Comparison of ENCODE assay signal across 21 mouse cellular contexts in genomic region chr6:5147488-5148142, GRCm38 (mm10). TPM values are rescaled to one million over a fixed set of nuclear protein-coding genes. Genes with fewer than 3 reads are reported as not detected.
DNase-seq lines count a peak whose midpoint lies in the region; ATAC-seq lines count a peak whose summit lies in the region.
"Had no signal": no experiment of that assay in that cellular context is flagged by ENCODE, and none has a peak within 500 bp of the region (broad histone marks: within the 10 kb centered on the region; RNA-seq: fewer than 3 reads in every experiment).

No protein-coding gene starts in this region.

- H3K36me3 ChIP-seq in forebrain, embryonic 15.5 days, result 0 out of 2 replicates have a peak, but pooled peaks cover 8% of the 10 kb centered on the region
- H3K36me3 ChIP-seq in forebrain, embryonic 11.5 days (ENCODE audit: control insufficient read depth, insufficient read depth, low read length), result no peaks in the 10 kb centered on the region
- peaks cover 2% of the 10 kb centered on the region; the same call in 1 of the 2 replicates for H3K36me3 ChIP-seq in midbrain, embryonic 16.5 days (ENCODE audit: control insufficient read depth, insufficient read depth, low read length)
- no peaks in the 10 kb centered on the region for H3K36me3 ChIP-seq in midbrain, embryonic 10.5 days
- H3K36me3 ChIP-seq in liver, embryonic 12.5 days, result 0 out of 2 replicates have a peak, but pooled peaks cover 5% of the 10 kb centered on the region
- H3K36me3 ChIP-seq: embryonic facial prominence, embryonic 15.5 days; intestine, embryonic 15.5 days; kidney, embryonic 15.5 days had no signal

- no peak overlapping the region for H3K4me3 ChIP-seq in forebrain, embryonic 15.5 days
- H3K4me3 ChIP-seq in forebrain, embryonic 11.5 days (ENCODE audit: low read depth, low read length), result no peak overlapping the region
- no peak overlapping the region for H3K4me3 ChIP-seq in midbrain, embryonic 16.5 days (ENCODE audit: low read depth, low read length)
- no peak overlapping the region for H3K4me3 ChIP-seq in midbrain, embryonic 10.5 days
- H3K4me3 ChIP-seq in liver, embryonic 12.5 days, result peak overlapping the region; percentile 28
- H3K4me3 ChIP-seq: embryonic facial prominence, embryonic 15.5 days; hindbrain, embryonic 10.5 days; intestine, embryonic 15.5 days; kidney, embryonic 15.5 days had no signal

- H3K27me3 ChIP-seq in forebrain, embryonic 15.5 days, result no peaks in the 10 kb centered on the region
- no peaks in the 10 kb centered on the region for H3K27me3 ChIP-seq in forebrain, embryonic 11.5 days (ENCODE audit: control insufficient read depth, insufficient read depth, low read length)
- no peaks in the 10 kb centered on the region for H3K27me3 ChIP-seq in midbrain, embryonic 16.5 days (ENCODE audit: control insufficient read depth, insufficient read depth, low read depth, low read length)
- H3K27me3 ChIP-seq in midbrain, embryonic 10.5 days (ENCODE audit: low read depth, poor library complexity, severe bottlenecking), result no peaks in the 10 kb centered on the region
- H3K27me3 ChIP-seq in liver, embryonic 12.5 days (replicated peaks), result no peaks in the 10 kb centered on the region
- H3K27me3 ChIP-seq: embryonic facial prominence, embryonic 15.5 days; intestine, embryonic 15.5 days; kidney, embryonic 15.5 days had no signal

- no peak overlapping the region for H3K4me2 ChIP-seq in forebrain, embryonic 15.5 days (replicated peaks)
- no peak overlapping the region for H3K4me2 ChIP-seq in forebrain, embryonic 11.5 days (ENCODE audit: low read depth, low read length, severe bottlenecking)
- no peak overlapping the region for H3K4me2 ChIP-seq in midbrain, embryonic 16.5 days (ENCODE audit: low read length)
- peak overlapping the region; percentile 58 for H3K4me2 ChIP-seq in liver, embryonic 12.5 days
- H3K4me2 ChIP-seq: embryonic facial prominence, embryonic 15.5 days; intestine, embryonic 15.5 days; kidney, embryonic 15.5 days had no signal

- no peak overlapping the region for H3K27ac ChIP-seq in forebrain, embryonic 15.5 days (replicated peaks)
- no peak overlapping the region for H3K27ac ChIP-seq in forebrain, embryonic 11.5 days (ENCODE audit: low read depth, low read length)
- H3K27ac ChIP-seq in midbrain, embryonic 16.5 days (ENCODE audit: low read length), result peak overlapping the region; percentile 19; the same call in 1 of the 2 replicates
- H3K27ac ChIP-seq in midbrain, embryonic 10.5 days (replicated peaks), result no peak overlapping the region
- peak overlapping the region; percentile 65 for H3K27ac ChIP-seq in liver, embryonic 12.5 days
- H3K27ac ChIP-seq: embryonic facial prominence, embryonic 15.5 days; hindbrain, embryonic 10.5 days; intestine, embryonic 15.5 days; kidney, embryonic 15.5 days; stomach, postnatal 0 days had no signal

- peaks cover 8% of the 10 kb centered on the region for H3K4me1 ChIP-seq in forebrain, embryonic 15.5 days
- H3K4me1 ChIP-seq in forebrain, embryonic 11.5 days (replicated peaks; ENCODE audit: control insufficient read depth, insufficient read depth, low read length), result no peaks in the 10 kb centered on the region
- H3K4me1 ChIP-seq in midbrain, embryonic 16.5 days (ENCODE audit: control insufficient read depth, insufficient read depth, low read length), result no peaks in the 10 kb centered on the region; the same call in 1 of the 2 replicates
- H3K4me1 ChIP-seq in midbrain, embryonic 10.5 days, result peaks cover 11% of the 10 kb centered on the region
- H3K4me1 ChIP-seq in liver, embryonic 12.5 days, result peaks cover 45% of the 10 kb centered on the region
- H3K4me1 ChIP-seq: embryonic facial prominence, embryonic 15.5 days; hindbrain, embryonic 10.5 days had no signal

- 84% methylated on average over 13 of the region's 13 CpGs for WGBS in forebrain, embryonic 15.5 days
- WGBS in forebrain, embryonic 11.5 days, result 88% methylated on average over 13 of the region's 13 CpGs
- 74% methylated on average over 13 of the region's 13 CpGs for WGBS in midbrain, embryonic 16.5 days
- WGBS in midbrain, embryonic 10.5 days, result 90% methylated on average over 13 of the region's 13 CpGs
- WGBS in liver, embryonic 12.5 days (ENCODE audit: insufficient replicate concordance), result 25% methylated on average over 13 of the region's 13 CpGs

- no peak overlapping the region for H3K9ac ChIP-seq in forebrain, embryonic 15.5 days (replicated peaks)
- H3K9ac ChIP-seq in forebrain, embryonic 11.5 days (ENCODE audit: low read length), result no peak overlapping the region
- H3K9ac ChIP-seq in midbrain, embryonic 16.5 days (ENCODE audit: low read depth, low read length), result no peak overlapping the region
- H3K9ac ChIP-seq in liver, embryonic 12.5 days, result peak overlapping the region; percentile 55
- H3K9ac ChIP-seq: embryonic facial prominence, embryonic 15.5 days; intestine, embryonic 15.5 days; kidney, embryonic 15.5 days had no signal

- H3K9me3 ChIP-seq in forebrain, embryonic 15.5 days, result no peaks in the 10 kb centered on the region
- no peaks in the 10 kb centered on the region for H3K9me3 ChIP-seq in forebrain, embryonic 11.5 days (ENCODE audit: control insufficient read depth, low read length)
- no peaks in the 10 kb centered on the region for H3K9me3 ChIP-seq in midbrain, embryonic 16.5 days (replicated peaks; ENCODE audit: control insufficient read depth, low read length, poor library complexity, severe bottlenecking)
- no peaks in the 10 kb centered on the region for H3K9me3 ChIP-seq in midbrain, embryonic 10.5 days (replicated peaks)
- no peaks in the 10 kb centered on the region for H3K9me3 ChIP-seq in liver, embryonic 12.5 days (replicated peaks)
- H3K9me3 ChIP-seq: embryonic facial prominence, embryonic 15.5 days; hindbrain, embryonic 10.5 days; intestine, embryonic 15.5 days; kidney, embryonic 15.5 days had no signal

- peak; percentile 47; the same call in 1 of the 2 replicates for ATAC-seq in forebrain, embryonic 15.5 days (replicated peaks)
- no peak for ATAC-seq in forebrain, embryonic 11.5 days (replicated peaks; ENCODE audit: low FRiP score)
- peak; percentile 64 for ATAC-seq in midbrain, embryonic 16.5 days
- peak; percentile 78 for ATAC-seq in liver, embryonic 12.5 days
- ATAC-seq: intestine, embryonic 15.5 days had no signal

- no peak for DNase-seq in forebrain, embryonic 11.5 days (ENCODE audit: low spot score)
- DNase-seq in midbrain, embryonic 10.5 days (ENCODE audit: low spot score), result no peak
- DNase-seq in testis, postnatal 14 days (ENCODE audit: low spot score), result no peak
- DNase-seq in kidney, postnatal 36 days, result no peak
- DNase-seq in spleen, postnatal 36 days (ENCODE audit: low spot score in 2 of 2), result no peak
- DNase-seq: cerebellum, adult 9-11 months; embryo, embryonic 11 days; heart, adult 18-20 months; left cerebral cortex, postnatal 4 days; lung, adult 18-20 months; spleen, adult 18-20 months had no signal

RNA-seq across cellular contexts. Expression of gene Pon1, which starts 46.1 kb away (rescaled TPM):
- polyA plus RNA-seq in forebrain, embryonic 15.5 days (2015; fragmentation: Nextera tagmentation; extraction: Ambion mirVana), result 0.55 and 1.1 TPM in 2 replicates
- polyA plus RNA-seq in forebrain, embryonic 11.5 days (2014; fragmentation: Nextera tagmentation; extraction: Ambion mirVana), result 0.21 TPM in 1 of 2 replicates, not detected in the other
- 0.14 and 0.22 TPM in 2 replicates for polyA plus RNA-seq in midbrain, embryonic 16.5 days (2015; fragmentation: Nextera tagmentation; extraction: Ambion mirVana)
- polyA plus RNA-seq in midbrain, embryonic 10.5 days (2016; fragmentation: Nextera tagmentation; extraction: Ambion mirVana), result not detected in 2 replicates
- 0.66 and 0.98 TPM in 2 replicates for polyA plus RNA-seq in liver, embryonic 12.5 days (2016; fragmentation: Nextera tagmentation; extraction: Ambion mirVana)
- polyA plus RNA-seq: heart, embryonic 14.5 days; hindbrain, embryonic 10.5 days; intestine, embryonic 15.5 days; kidney, embryonic 15.5 days; neural tube, embryonic 11.5 days had no signal

Comparison
In these comparisons a context has a peak if more than half of its experiments do, and no peak if none do; other contexts are left out.
1. H3K27ac ChIP-seq: peak in midbrain, embryonic 16.5 days (single experiment) and liver, embryonic 12.5 days (single experiment); none in forebrain, embryonic 15.5 days (single experiment), forebrain, embryonic 11.5 days (single experiment) and midbrain, embryonic 10.5 days (single experiment).